Mouse (Mus musculus) midbrain, embryonic 11.5 days (tissue): ENCODE measurements around the gene Tmem79. TPM values are rescaled to one million over a fixed set of nuclear protein-coding genes. Genes with fewer than 3 reads are reported as not detected.
A peak's percentile ranks its signal among the peaks of the same experiment; 100 is the strongest.

Experiments
- ATAC-seq: fragments of 200-750 bp; cut with Nextera tagmentation; 2 replicates; pipeline ENCODE4 v1.8.0; 2017; ENCODE audit warnings: moderate TSS enrichment, moderate library complexity; ENCODE audit not compliant: low FRiP score
- DNase-seq: peaks from one replicate; pipeline ENCODE4 v3.0.0; 2015; ENCODE audit warnings: low spot score; ENCODE audit errors: missing footprints
- H3K27ac ChIP-seq: fragments of 300-500 bp; sonication (generic); 2 replicates; pipeline ENCODE4 v1.5.1; 2014; ENCODE audit warnings: low read depth, low read length
- H3K27me3 ChIP-seq: fragments of 300-500 bp; sonication (generic); 2 replicates; pipeline ENCODE4 v1.6.1; 2014; ENCODE audit warnings: mild to moderate bottlenecking, low read length, moderate library complexity, mixed read lengths; ENCODE audit not compliant: control insufficient read depth, insufficient read depth
- H3K36me3 ChIP-seq: fragments of 300-500 bp; sonication (generic); 2 replicates; pipeline ENCODE4 v1.6.1; 2014; ENCODE audit warnings: mild to moderate bottlenecking, low read length, moderate library complexity, mixed read lengths; ENCODE audit not compliant: control insufficient read depth, insufficient read depth
- H3K4me1 ChIP-seq: fragments of 300-500 bp; sonication (generic); 2 replicates; pipeline ENCODE4 v1.6.1; 2014; ENCODE audit warnings: low read length; ENCODE audit not compliant: control insufficient read depth, insufficient read depth
- H3K4me2 ChIP-seq: fragments of 300-500 bp; sonication (generic); 2 replicates; pipeline ENCODE4 v1.6.1; 2014; ENCODE audit warnings: mild to moderate bottlenecking, moderate library complexity
- H3K4me3 ChIP-seq: fragments of 300-500 bp; sonication (generic); 2 replicates; pipeline ENCODE4 v1.5.1; 2014; ENCODE audit warnings: low read depth, low read length
- H3K9ac ChIP-seq: fragments of 300-500 bp; sonication (generic); 2 replicates; pipeline ENCODE4 v1.6.1; 2014; ENCODE audit warnings: low read length
- H3K9me3 ChIP-seq: fragments of 300-500 bp; sonication (generic); 2 replicates; pipeline ENCODE4 v1.6.1; 2016; ENCODE audit warnings: low read length; ENCODE audit not compliant: control insufficient read depth
- WGBS: fragments of 180-500 bp; shearing (Covaris S2); extraction: QIAGEN DNeasy Blood & Tissue Kit; methylation state at CpG from one replicate; pipeline ENCODE4 v1.1.7; 2014; 5-methylcytosine and 5-hydroxymethylcytosine counted together
- polyA plus RNA-seq: library from polyadenylated mRNA; unstranded; fragments of >200 nt; fragmentation: Nextera tagmentation; extraction: Ambion mirVana; gene quantifications from 2 replicates; pipeline ENCODE4 v1.2.1, GENCODE M21; 2014

Tmem79 gene
- polyA plus RNA-seq, 1 experiment from 2014 or later, result 1.4 TPM

- peak overlapping the region; percentile 84 for H3K4me3 ChIP-seq
- H3K9me3 ChIP-seq, result no peaks in the 10 kb centered on the region
- H3K27ac ChIP-seq, result no peak overlapping the region
- no peaks in the 10 kb centered on the region for H3K36me3 ChIP-seq
- 38% methylated on average over 3 of the region's 3 CpGs for WGBS
- peak overlapping the region; percentile 97 for H3K9ac ChIP-seq
- H3K27me3 ChIP-seq, result no peaks in the 10 kb centered on the region
- no peak for ATAC-seq
- peak overlapping the region; percentile 71 for H3K4me2 ChIP-seq
- no peak for DNase-seq
- peaks cover 10% of the 10 kb centered on the region for H3K4me1 ChIP-seq
These were observed 979 bp downstream of the Tmem79 start for GRCm38 (mm10) chr3:88334902-88335435.

- Histone ChIP-seq H3K4me2 (no peak overlapping the region), H3K9ac (no peak overlapping the region), H3K9me3 (no peaks in the 10 kb centered on the region), H3K4me3 (no peak overlapping the region), H3K36me3 (no peaks in the 10 kb centered on the region; the same call in 1 of the 2 replicates), H3K27ac (no peak overlapping the region), H3K4me1 (peaks cover 10% of the 10 kb centered on the region), H3K27me3 (no peaks in the 10 kb centered on the region)
- 61% methylated on average over 12 of the region's 12 CpGs for WGBS
- ATAC-seq (no peak), DNase-seq (no peak)
These were observed 1.8 kb downstream of the Tmem79 start for GRCm38 (mm10) chr3:88334029-88334658.

GRCm38 (mm10) chr3:88331282-88331681 lies 4.7 kb downstream of the Tmem79 start:
- H3K9ac ChIP-seq, result no peak overlapping the region
- no peaks in the 10 kb centered on the region; the same call in 1 of the 2 replicates for H3K36me3 ChIP-seq
- H3K4me1 ChIP-seq, result peaks cover 4% of the 10 kb centered on the region
- WGBS, result 25% methylated on average over 2 of the region's 2 CpGs
- H3K9me3 ChIP-seq, result no peaks in the 10 kb centered on the region
- H3K4me2 ChIP-seq, result no peak overlapping the region
- DNase-seq (no peak), ATAC-seq (no peak)
- H3K27me3 ChIP-seq, result no peaks in the 10 kb centered on the region
- no peak overlapping the region for H3K27ac ChIP-seq
- no peak overlapping the region for H3K4me3 ChIP-seq

GRCm38 (mm10) chr3:88328956-88329355 lies 7.0 kb downstream of the Tmem79 start:
- Histone ChIP-seq H3K4me1 (peaks cover 7% of the 10 kb centered on the region), H3K36me3 (no peaks in the 10 kb centered on the region; the same call in 1 of the 2 replicates), H3K4me2 (no peak overlapping the region), H3K4me3 (no peak overlapping the region), H3K9me3 (no peaks in the 10 kb centered on the region), H3K27ac (no peak overlapping the region), H3K9ac (no peak overlapping the region), H3K27me3 (no peaks in the 10 kb centered on the region)
- DNase-seq (no peak), ATAC-seq (no peak)
- WGBS, result 88% methylated on average over 5 of the region's 5 CpGs

GRCm38 (mm10) chr3:88324951-88325405 lies 11.0 kb downstream of the Tmem79 start, which contains the start of gene Glmp:
TSS of gene Glmp (plus strand) at chr3:88325023.
- H3K4me3 ChIP-seq, result peak within 1 kb of the TSS; percentile 71
- no peak within 1 kb of the TSS for H3K27ac ChIP-seq
- H3K9me3 ChIP-seq, result no peaks in the 10 kb centered on the region
- peaks cover 27% of the 10 kb centered on the region for H3K36me3 ChIP-seq
- peaks cover 7% of the 10 kb centered on the region for H3K4me1 ChIP-seq
- no peaks in the 10 kb centered on the region for H3K27me3 ChIP-seq
- H3K9ac ChIP-seq, result peak within 1 kb of the TSS; percentile 78
- ATAC-seq (peak; percentile 82), DNase-seq (peak; percentile 94)
- 3% methylated on average over 10 of the region's 10 CpGs for WGBS
- peak within 1 kb of the TSS; percentile 85 for H3K4me2 ChIP-seq

GRCm38 (mm10) chr3:88299172-88299571 lies 36.8 kb downstream of the Tmem79 start:
- H3K27me3 ChIP-seq, result no peaks in the 10 kb centered on the region
- ATAC-seq, result no peak
- H3K27ac ChIP-seq, result no peak overlapping the region
- H3K4me1 ChIP-seq, result peaks cover 14% of the 10 kb centered on the region
- H3K9ac ChIP-seq, result no peak overlapping the region
- H3K4me2 ChIP-seq, result no peak overlapping the region
- no peak overlapping the region for H3K4me3 ChIP-seq
- no peak for DNase-seq
- no peaks in the 10 kb centered on the region for H3K9me3 ChIP-seq
- 93% methylated on average over 1 of the region's 1 CpGs for WGBS
- H3K36me3 ChIP-seq, result peaks cover 32% of the 10 kb centered on the region

- ATAC-seq, result no peak
- peak; percentile 96 for DNase-seq
- Histone ChIP-seq H3K27me3 (no peaks in the 10 kb centered on the region), H3K4me2 (peak overlapping the region; percentile 82), H3K4me1 (peaks cover 14% of the 10 kb centered on the region), H3K9me3 (no peaks in the 10 kb centered on the region), H3K36me3 (peaks cover 20% of the 10 kb centered on the region), H3K4me3 (peak overlapping the region; percentile 68), H3K27ac (peak overlapping the region; percentile 49), H3K9ac (peak overlapping the region; percentile 71)
- WGBS, result under 1% methylated on average over 30 of the region's 30 CpGs
These were observed 38.6 kb downstream of the Tmem79 start for GRCm38 (mm10) chr3:88297321-88297851.

GRCm38 (mm10) chr3:88296561-88297318 lies 39.2 kb downstream of the Tmem79 start, which contains the start of the genes Tsacc and Cct3:
TSS of gene Tsacc (minus strand) at chr3:88296999.
TSS of gene Cct3 (plus strand) at chr3:88297116.
- peak within 1 kb of the TSS; percentile 81 for H3K27ac ChIP-seq
- H3K4me1 ChIP-seq, result peaks cover 14% of the 10 kb centered on the region
- peak within 1 kb of the TSS; percentile 82 for H3K4me2 ChIP-seq
- H3K9ac ChIP-seq, result peak within 1 kb of the TSS; percentile 74
- H3K27me3 ChIP-seq, result no peaks in the 10 kb centered on the region
- peak within 1 kb of the TSS; percentile 68 for H3K4me3 ChIP-seq
- peaks cover 14% of the 10 kb centered on the region for H3K36me3 ChIP-seq
- WGBS, result under 1% methylated on average over 44 of the region's 44 CpGs
- ATAC-seq (peak; percentile 99), DNase-seq (peak; percentile 99)
- no peaks in the 10 kb centered on the region for H3K9me3 ChIP-seq
